Mouse (Mus musculus) kidney, adult 8-10 months (tissue): ENCODE measurements around the gene Atp2c1.

Experiments used
- DNase-seq, 2 experiments: peaks; one replicate each; pipeline ENCODE4 v3.0.0; 2022

The Atp2c1 gene

GRCm38 (mm10) chr9:105527219-105527618 is at the start of gene Atp2c1:
Atp2c1 (minus strand) TSS chr9:105527319.
- no peak for DNase-seq

GRCm38 (mm10) chr9:105557452-105557851 is 30.3 kb upstream of the Atp2c1 start:
- DNase-seq, result no peak

- DNase-seq, result peak; percentile 9 to 12
These were observed 29.1 kb upstream of the Atp2c1 start for GRCm38 (mm10) chr9:105556141-105556735.

- no peak for DNase-seq
These were observed 27.3 kb upstream of the Atp2c1 start for GRCm38 (mm10) chr9:105554439-105554807.

- DNase-seq, result no peak
These were observed 26.7 kb upstream of the Atp2c1 start for GRCm38 (mm10) chr9:105553629-105554438.

GRCm38 (mm10) chr9:105551407-105551806 is 24.3 kb upstream of the Atp2c1 start:
- DNase-seq, result no peak

DNA sequence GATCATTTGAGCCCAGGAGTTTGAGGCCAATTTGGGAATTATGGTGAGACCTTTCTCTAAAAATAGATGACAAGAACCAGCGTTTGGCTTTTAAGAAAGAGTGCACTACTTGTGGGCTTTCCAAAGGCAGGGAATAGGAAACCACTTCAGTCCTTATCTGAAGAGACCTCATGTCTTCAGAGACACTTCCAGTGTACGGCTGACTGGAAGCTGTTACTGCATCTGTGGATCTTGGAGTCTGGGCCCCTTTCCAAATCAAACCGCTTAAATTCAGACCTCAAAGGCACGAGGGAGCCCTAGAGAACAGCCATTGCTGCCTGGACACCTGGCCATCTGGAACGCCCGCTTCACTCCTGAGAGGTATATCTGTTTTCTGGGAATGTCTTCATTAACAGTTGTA is 22.0 kb upstream of the Atp2c1 start:
- peak in 1 of 2 experiments; percentile 11 for DNase-seq

DNA sequence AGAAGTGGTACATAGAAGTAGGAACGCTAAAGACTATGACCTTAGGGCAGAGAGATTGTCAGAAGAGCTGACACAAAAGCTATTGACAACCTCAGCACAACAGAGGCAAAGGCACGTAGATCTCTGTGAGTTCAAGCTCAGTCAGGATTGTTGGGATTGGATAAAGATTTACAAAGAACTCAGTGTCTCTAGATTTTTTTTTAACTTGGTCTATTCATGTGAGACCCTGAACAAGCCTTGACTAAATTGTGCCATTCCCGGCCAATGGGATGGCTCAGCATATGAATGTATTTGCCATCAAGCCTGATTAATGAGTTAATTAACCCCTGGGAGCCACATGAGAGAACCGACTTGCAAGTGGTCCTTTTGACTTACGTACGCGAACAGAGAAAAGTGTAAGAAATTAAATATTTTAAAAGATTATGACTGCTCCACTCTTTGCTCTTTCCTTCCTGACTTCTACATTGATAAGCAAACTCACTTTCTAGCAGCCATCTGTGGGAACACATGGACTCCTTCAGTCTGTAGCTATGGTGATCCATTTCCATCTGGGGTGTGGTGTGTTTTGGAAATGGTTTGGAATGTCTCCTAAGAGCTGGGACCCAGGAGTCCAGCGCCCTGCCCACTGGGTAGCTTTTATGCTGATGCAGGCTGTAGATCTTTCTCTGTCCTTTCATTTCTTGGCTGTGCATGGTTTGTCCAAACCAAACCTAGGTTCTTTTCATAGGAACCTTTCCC is 17.1 kb upstream of the Atp2c1 start:
- no peak for DNase-seq

DNA sequence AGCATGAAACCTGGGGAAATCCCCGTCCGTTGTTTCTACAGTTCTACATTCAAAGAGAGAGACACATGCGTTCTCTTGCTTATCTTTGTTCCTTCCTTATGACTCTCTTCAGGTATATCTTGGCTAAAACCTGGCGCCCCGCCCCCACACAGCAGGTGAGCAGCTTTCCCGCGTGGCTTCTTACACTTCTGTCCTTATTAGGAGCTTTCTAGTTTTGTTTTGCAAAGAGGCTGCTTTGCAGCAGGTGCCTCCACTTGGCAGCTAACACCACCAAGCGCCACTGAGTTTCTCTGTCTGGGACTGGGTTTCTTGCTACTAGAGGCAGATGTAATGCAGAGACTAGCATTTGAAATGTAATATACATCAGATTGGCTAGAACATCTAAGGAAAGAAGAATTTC is 10.4 kb upstream of the Atp2c1 start:
- no peak for DNase-seq

- no peak for DNase-seq
These were observed 9.8 kb upstream of the Atp2c1 start for GRCm38 (mm10) chr9:105536877-105537276.

DNA sequence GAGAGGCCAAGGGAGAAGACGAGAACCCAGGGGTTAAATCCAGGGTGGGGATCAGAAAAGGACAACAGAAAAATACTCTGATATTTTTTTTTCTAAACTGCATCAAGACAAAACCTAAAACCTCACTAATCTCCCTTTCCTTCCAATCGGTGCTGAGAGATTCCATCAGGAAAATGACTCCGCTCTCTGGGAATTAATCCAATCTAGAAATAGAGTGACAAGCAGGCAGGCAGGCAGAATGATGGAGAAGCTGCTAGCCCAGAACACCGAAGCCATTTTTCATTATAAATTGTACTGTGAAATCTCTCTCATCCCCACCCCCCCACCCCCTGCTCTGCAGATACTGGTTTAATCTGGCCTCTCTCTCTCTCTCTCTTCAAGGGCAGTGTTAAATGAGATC is 1.8 kb downstream of the Atp2c1 start:
- no peak for DNase-seq

- no peak for DNase-seq
These were observed 4.1 kb downstream of the Atp2c1 start for GRCm38 (mm10) chr9:105523038-105523437.

DNA sequence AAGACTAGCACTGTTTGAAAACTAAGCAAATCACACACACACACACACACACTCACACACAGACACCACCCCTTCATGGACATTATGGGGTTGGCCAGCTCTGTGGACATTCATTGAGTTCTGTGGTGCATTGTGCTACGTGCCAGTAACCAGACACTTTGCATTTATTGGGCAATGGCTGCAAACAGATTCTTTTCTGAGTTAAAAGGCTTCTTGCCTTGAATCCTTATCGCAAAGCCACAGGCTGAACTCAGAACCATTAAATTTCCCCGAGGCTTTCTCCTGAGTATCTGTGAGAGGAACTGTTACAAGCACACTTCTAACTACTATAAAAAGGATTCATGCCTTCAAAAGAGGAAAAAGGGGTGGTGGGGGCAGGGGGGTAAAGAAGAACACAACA is 5.1 kb downstream of the Atp2c1 start:
- DNase-seq, result no peak

DNA sequence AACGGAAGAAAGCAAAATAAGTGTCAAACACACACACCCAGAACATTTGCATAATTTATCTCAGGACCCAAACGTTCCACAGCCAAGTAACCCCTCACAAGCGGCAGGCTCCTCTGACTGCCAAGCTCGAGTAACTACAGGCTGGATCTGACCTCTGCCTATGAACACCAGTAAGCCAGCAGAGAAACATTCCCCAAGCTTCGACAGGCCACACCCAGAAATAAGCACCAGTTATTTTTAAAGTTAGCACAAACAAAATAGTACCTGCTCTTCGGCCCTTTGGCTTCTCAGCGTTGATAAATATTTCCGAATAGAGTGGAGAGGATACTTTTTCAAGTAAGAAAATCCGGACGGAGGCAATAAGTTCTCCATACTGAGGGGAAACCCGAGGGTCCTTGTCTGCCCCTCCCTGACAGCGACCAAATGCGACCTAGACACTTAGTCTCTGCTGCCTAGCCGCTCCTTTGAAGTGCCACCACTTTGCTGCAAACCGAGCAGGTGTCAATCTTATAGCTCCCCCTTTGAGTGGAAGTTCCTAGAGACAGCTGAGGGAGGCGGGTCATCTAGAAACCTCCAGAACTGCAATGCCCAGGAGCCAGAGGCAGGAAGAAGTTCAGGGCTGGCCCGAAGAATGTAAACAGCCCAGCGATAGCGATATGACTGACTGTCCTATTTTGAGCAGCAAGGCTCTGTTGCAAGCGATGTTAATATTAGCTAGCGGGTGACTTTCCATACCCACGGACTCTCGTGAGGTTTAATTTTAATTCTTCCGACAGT is 6.2 kb downstream of the Atp2c1 start:
- peak in 1 of 2 experiments; percentile 9 for DNase-seq

- DNase-seq, result no peak
These were observed 7.7 kb downstream of the Atp2c1 start for GRCm38 (mm10) chr9:105519278-105519883.

GRCm38 (mm10) chr9:105503690-105504089 is 23.4 kb downstream of the Atp2c1 start:
- DNase-seq, result no peak

- no peak for DNase-seq
These were observed 24.7 kb downstream of the Atp2c1 start for GRCm38 (mm10) chr9:105502389-105502788.

GRCm38 (mm10) chr9:105495316-105496174 is 31.6 kb downstream of the Atp2c1 start:
- DNase-seq, result peak; percentile 55 to 57

GRCm38 (mm10) chr9:105494553-105495315 is 32.4 kb downstream of the Atp2c1 start:
- peak; percentile 95 to 96 for DNase-seq

DNA sequence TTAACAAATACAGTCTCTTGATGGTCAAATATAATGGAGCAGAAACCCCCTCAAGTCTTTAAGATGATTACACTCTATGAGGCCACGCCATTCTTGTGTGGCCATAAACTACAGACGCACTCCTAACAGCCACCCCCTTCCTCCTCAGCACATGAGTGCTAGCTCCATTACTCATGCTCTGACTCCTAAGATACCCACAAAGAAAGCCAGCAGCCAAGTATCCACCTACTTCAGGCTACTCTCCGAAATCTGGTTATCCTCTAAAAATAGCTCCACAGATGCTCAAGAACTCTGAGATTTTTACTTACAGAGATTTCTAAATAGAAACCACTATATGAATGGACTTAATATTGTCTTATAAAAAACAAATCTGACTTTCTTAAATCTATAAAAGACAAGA is 34.4 kb downstream of the Atp2c1 start:
- no peak for DNase-seq

DNA sequence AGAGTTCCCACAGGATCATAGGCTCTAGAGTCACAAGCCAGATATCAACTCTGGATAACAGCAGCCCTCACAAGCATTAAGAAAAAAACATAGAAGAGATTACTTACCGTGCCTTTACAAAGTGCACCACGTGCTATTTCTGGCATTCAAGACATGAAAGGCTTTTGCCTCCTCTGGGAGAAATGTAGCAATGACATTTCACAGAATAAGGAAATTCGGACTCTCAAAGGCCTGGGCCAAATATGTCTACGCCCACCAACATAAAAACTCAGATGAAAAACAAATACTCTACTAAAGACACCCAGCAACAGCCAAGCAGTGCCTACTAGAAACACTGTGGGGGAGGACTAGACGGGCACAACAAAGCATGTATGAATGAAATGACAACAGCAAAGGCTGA is 38.8 kb downstream of the Atp2c1 start:
- DNase-seq, result no peak
